Mouse (Mus musculus): ENCODE measurements around the gene Fam196a. TPM values are rescaled to one million over a fixed set of nuclear protein-coding genes. Genes with fewer than 3 reads are reported as not detected.

Gene Fam196a
- polyA plus RNA-seq, 1 experiment from 2014 or later, result 2.5 TPM

- Histone ChIP-seq H3K4me1 (ENCODE audit: control insufficient read depth, insufficient read depth, low read length) (peaks cover 7% of the 10 kb centered on the region; the same call in 1 of the 2 replicates), H3K27me3 (ENCODE audit: control insufficient read depth, insufficient read depth, low read length) (peaks cover 6% of the 10 kb centered on the region; the same call in 1 of the 2 replicates), H3K27ac (ENCODE audit: low read length) (no peak overlapping the region), H3K36me3 (ENCODE audit: control insufficient read depth, insufficient read depth, low read length) (no peaks in the 10 kb centered on the region), H3K4me2 (ENCODE audit: low read depth, low read length) (no peak overlapping the region), H3K9ac (ENCODE audit: low read length) (no peak overlapping the region), H3K9me3 (replicated peaks; ENCODE audit: control insufficient read depth, low read length) (no peaks in the 10 kb centered on the region), H3K4me3 (replicated peaks; ENCODE audit: low read length) (no peak overlapping the region)
- ATAC-seq (ENCODE audit: insufficient read depth, low FRiP score), result no peak
- WGBS, result 81% methylated on average over 2 of the region's 2 CpGs
These were observed 6.3 kb downstream of the Fam196a start for GRCm38 (mm10) chr7:134931886-134932285.

- no peaks in the 10 kb centered on the region for H3K27me3 ChIP-seq (ENCODE audit: control insufficient read depth, insufficient read depth, low read length)
- H3K36me3 ChIP-seq (ENCODE audit: control insufficient read depth, insufficient read depth, low read length), result no peaks in the 10 kb centered on the region
- no peak overlapping the region for H3K4me3 ChIP-seq (replicated peaks; ENCODE audit: low read length)
- H3K9me3 ChIP-seq (replicated peaks; ENCODE audit: control insufficient read depth, low read length), result no peaks in the 10 kb centered on the region
- WGBS, result 94% methylated on average over 2 of the region's 2 CpGs
- no peak for ATAC-seq (ENCODE audit: insufficient read depth, low FRiP score)
- H3K4me1 ChIP-seq (ENCODE audit: control insufficient read depth, insufficient read depth, low read length), result no peaks in the 10 kb centered on the region
- no peak overlapping the region for H3K9ac ChIP-seq (ENCODE audit: low read length)
- H3K27ac ChIP-seq (ENCODE audit: low read length), result no peak overlapping the region
- no peak overlapping the region for H3K4me2 ChIP-seq (ENCODE audit: low read depth, low read length)
These were observed 36.2 kb downstream of the Fam196a start for GRCm38 (mm10) chr7:134901992-134902391.

DNA sequence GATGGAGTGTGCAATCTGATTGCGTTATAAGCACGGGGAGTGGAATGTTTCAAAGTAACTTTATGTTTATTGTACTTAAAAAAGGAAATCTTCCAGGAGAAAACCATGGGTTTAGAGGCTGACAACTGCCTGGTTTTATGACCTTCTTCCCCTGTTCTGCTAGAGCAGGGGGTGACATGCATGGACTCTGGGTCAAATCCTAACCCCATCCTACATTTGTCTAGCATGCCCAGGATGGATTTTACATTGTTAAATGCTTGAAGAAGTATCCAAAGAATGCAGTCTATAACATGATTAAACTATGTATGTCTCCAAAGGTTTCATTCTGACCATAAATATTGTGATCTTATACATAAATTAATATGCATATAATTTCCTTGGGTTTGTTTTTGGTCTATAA, 38.8 kb downstream of the Fam196a start:
- 60% methylated on average over 2 of the region's 2 CpGs for WGBS

DNA sequence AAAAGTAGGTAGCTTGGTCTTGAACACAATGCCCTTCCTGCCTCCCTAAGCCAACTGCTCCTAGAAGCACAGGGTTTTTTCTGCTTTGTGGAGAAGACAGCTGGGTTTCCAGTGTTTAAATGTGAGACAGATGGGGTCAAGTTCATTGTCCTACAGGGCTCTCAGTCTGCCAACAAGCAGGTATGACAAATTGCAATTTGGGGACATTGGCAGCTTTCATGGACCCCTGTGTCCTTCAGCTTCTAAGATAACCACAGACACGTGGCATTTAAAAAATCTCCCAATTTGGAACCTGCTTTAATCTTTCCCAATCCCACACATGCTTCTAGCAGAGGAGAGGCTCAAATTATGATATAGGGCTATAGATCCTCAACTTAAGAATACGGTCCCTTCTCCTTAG, 43.6 kb downstream of the Fam196a start:
- H3K9me3 ChIP-seq (replicated peaks; ENCODE audit: control insufficient read depth, low read length), result no peaks in the 10 kb centered on the region
- WGBS, result 73% methylated on average over 2 of the region's 2 CpGs
- no peaks in the 10 kb centered on the region for H3K27me3 ChIP-seq (ENCODE audit: control insufficient read depth, insufficient read depth, low read length)
- H3K9ac ChIP-seq (ENCODE audit: low read length), result no peak overlapping the region
- no peak overlapping the region for H3K4me2 ChIP-seq (ENCODE audit: low read depth, low read length)
- H3K36me3 ChIP-seq (ENCODE audit: control insufficient read depth, insufficient read depth, low read length), result no peaks in the 10 kb centered on the region
- ATAC-seq (ENCODE audit: insufficient read depth, low FRiP score), result no peak
- no peak overlapping the region for H3K27ac ChIP-seq (ENCODE audit: low read length)
- no peak overlapping the region for H3K4me3 ChIP-seq (replicated peaks; ENCODE audit: low read length)
- no peaks in the 10 kb centered on the region for H3K4me1 ChIP-seq (ENCODE audit: control insufficient read depth, insufficient read depth, low read length)

More for the DNA sequence above, 38.8 kb downstream of the Fam196a start:
- H3K4me3 ChIP-seq (replicated peaks; ENCODE audit: low read length), result no peak overlapping the region
- no peaks in the 10 kb centered on the region for H3K27me3 ChIP-seq (ENCODE audit: control insufficient read depth, insufficient read depth, low read length)
- no peak overlapping the region for H3K9ac ChIP-seq (ENCODE audit: low read length)
- H3K4me1 ChIP-seq (ENCODE audit: control insufficient read depth, insufficient read depth, low read length), result no peaks in the 10 kb centered on the region
- no peak for ATAC-seq (ENCODE audit: insufficient read depth, low FRiP score)
- no peaks in the 10 kb centered on the region for H3K9me3 ChIP-seq (replicated peaks; ENCODE audit: control insufficient read depth, low read length)
- H3K36me3 ChIP-seq (ENCODE audit: control insufficient read depth, insufficient read depth, low read length), result no peaks in the 10 kb centered on the region
- no peak overlapping the region for H3K27ac ChIP-seq (ENCODE audit: low read length)
- no peak overlapping the region for H3K4me2 ChIP-seq (ENCODE audit: low read depth, low read length)

- Histone ChIP-seq H3K9me3 (replicated peaks; ENCODE audit: control insufficient read depth, low read length) (no peaks in the 10 kb centered on the region), H3K4me3 (replicated peaks; ENCODE audit: low read length) (no peak overlapping the region), H3K4me2 (ENCODE audit: low read depth, low read length) (no peak overlapping the region), H3K36me3 (ENCODE audit: control insufficient read depth, insufficient read depth, low read length) (no peaks in the 10 kb centered on the region), H3K4me1 (ENCODE audit: control insufficient read depth, insufficient read depth, low read length) (no peaks in the 10 kb centered on the region), H3K27me3 (ENCODE audit: control insufficient read depth, insufficient read depth, low read length) (no peaks in the 10 kb centered on the region), H3K9ac (ENCODE audit: low read length) (no peak overlapping the region), H3K27ac (ENCODE audit: low read length) (no peak overlapping the region)
- ATAC-seq (ENCODE audit: insufficient read depth, low FRiP score), result no peak
- 82% methylated on average over 4 of the region's 4 CpGs for WGBS
These were observed 45.3 kb downstream of the Fam196a start for GRCm38 (mm10) chr7:134892972-134893371.

DNA sequence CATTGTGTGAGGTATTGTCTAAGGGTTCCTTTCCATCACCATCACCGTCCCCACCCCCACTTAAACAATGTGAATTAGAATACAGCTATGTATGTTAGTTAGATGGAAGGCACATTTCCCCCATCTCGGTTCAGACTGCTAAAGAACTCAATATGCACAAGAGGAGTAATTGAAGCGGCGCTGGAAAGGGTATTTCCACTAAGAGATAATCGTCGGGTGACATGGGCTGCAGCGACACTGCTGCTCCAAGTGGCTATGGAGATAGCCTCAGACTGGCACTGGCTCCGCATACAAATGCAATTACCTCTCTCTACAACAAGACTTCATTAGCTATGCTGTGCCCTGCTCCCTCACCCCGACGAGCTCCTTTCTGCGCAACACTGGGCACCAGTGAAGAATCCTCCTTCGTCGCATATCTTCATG, 45.8 kb downstream of the Fam196a start:
- no peaks in the 10 kb centered on the region for H3K36me3 ChIP-seq (ENCODE audit: control insufficient read depth, insufficient read depth, low read length)
- 94% methylated on average over 13 of the region's 13 CpGs for WGBS
- no peak for ATAC-seq (ENCODE audit: insufficient read depth, low FRiP score)

DNA sequence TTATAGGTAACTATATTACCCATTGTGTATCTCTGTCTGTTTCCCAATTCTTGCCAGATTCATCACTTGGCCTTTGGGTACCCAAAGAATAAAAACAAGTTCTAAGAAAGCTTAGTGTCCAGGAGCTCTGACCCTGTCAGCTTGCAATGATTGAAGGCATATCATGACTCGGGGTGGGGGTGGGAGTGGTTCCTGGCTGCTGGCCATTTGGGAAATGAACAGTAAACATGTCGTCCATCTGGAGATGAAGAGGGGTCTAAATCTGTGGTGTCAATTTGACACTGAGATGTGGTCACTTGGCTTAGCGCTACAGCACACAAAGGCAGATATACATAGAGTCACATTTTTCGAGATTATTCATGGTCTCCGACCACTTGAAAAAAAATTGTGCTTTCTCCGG, 54.7 kb downstream of the Fam196a start:
- no peaks in the 10 kb centered on the region for H3K36me3 ChIP-seq (ENCODE audit: control insufficient read depth, insufficient read depth, low read length)
- no peak overlapping the region for H3K9ac ChIP-seq (ENCODE audit: low read length)
- H3K4me3 ChIP-seq (replicated peaks; ENCODE audit: low read length), result no peak overlapping the region
- H3K4me2 ChIP-seq (ENCODE audit: low read depth, low read length), result no peak overlapping the region
- no peak overlapping the region for H3K27ac ChIP-seq (ENCODE audit: low read length)
- no peaks in the 10 kb centered on the region for H3K4me1 ChIP-seq (ENCODE audit: control insufficient read depth, insufficient read depth, low read length)
- no peaks in the 10 kb centered on the region for H3K9me3 ChIP-seq (replicated peaks; ENCODE audit: control insufficient read depth, low read length)
- 58% methylated on average over 6 of the region's 6 CpGs for WGBS
- H3K27me3 ChIP-seq (ENCODE audit: control insufficient read depth, insufficient read depth, low read length), result no peaks in the 10 kb centered on the region
- no peak for ATAC-seq (ENCODE audit: insufficient read depth, low FRiP score)

More for the DNA sequence above, 45.8 kb downstream of the Fam196a start:
- no peak overlapping the region for H3K4me2 ChIP-seq (ENCODE audit: low read depth, low read length)
- no peaks in the 10 kb centered on the region for H3K9me3 ChIP-seq (replicated peaks; ENCODE audit: control insufficient read depth, low read length)
- no peak overlapping the region for H3K9ac ChIP-seq (ENCODE audit: low read length)
- no peaks in the 10 kb centered on the region for H3K4me1 ChIP-seq (ENCODE audit: control insufficient read depth, insufficient read depth, low read length)
- H3K27me3 ChIP-seq (ENCODE audit: control insufficient read depth, insufficient read depth, low read length), result no peaks in the 10 kb centered on the region
- H3K4me3 ChIP-seq (replicated peaks; ENCODE audit: low read length), result no peak overlapping the region
- no peak overlapping the region for H3K27ac ChIP-seq (ENCODE audit: low read length)

GRCm38 (mm10) chr7:134880431-134880830, 57.8 kb downstream of the Fam196a start:
- WGBS, result 72% methylated on average over 6 of the region's 6 CpGs
- H3K4me3 ChIP-seq (replicated peaks; ENCODE audit: low read length), result no peak overlapping the region
- ATAC-seq (ENCODE audit: insufficient read depth, low FRiP score), result no peak
- peaks cover 4% of the 10 kb centered on the region; the same call in 1 of the 2 replicates for H3K36me3 ChIP-seq (ENCODE audit: control insufficient read depth, insufficient read depth, low read length)
- H3K9ac ChIP-seq (ENCODE audit: low read length), result no peak overlapping the region
- no peaks in the 10 kb centered on the region for H3K4me1 ChIP-seq (ENCODE audit: control insufficient read depth, insufficient read depth, low read length)
- no peaks in the 10 kb centered on the region for H3K9me3 ChIP-seq (replicated peaks; ENCODE audit: control insufficient read depth, low read length)
- no peaks in the 10 kb centered on the region for H3K27me3 ChIP-seq (ENCODE audit: control insufficient read depth, insufficient read depth, low read length)
- H3K27ac ChIP-seq (ENCODE audit: low read length), result no peak overlapping the region
- H3K4me2 ChIP-seq (ENCODE audit: low read depth, low read length), result no peak overlapping the region

DNA sequence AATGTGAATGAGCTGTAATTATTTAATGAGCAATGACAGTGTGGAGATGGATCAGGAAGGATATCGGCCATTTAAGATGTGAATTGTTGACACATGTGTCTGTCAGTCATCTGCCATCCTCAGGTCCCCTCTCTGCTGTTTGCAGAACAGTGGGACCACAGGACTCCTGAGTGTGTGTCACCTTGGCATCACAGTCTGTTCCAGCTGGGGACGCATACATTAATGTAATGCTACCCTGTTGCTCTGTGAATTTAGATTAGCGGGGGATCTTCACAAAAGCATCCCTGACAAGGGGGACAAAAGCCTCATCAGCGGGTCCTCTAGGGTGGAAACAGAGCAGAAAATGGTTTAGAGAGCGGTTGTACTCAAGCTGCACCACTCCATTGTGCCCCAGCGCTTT, 59.2 kb downstream of the Fam196a start:
- Histone ChIP-seq H3K27me3 (ENCODE audit: control insufficient read depth, insufficient read depth, low read length) (no peaks in the 10 kb centered on the region), H3K4me2 (ENCODE audit: low read depth, low read length) (no peak overlapping the region), H3K27ac (ENCODE audit: low read length) (no peak overlapping the region), H3K9me3 (replicated peaks; ENCODE audit: control insufficient read depth, low read length) (no peaks in the 10 kb centered on the region), H3K9ac (ENCODE audit: low read length) (no peak overlapping the region), H3K36me3 (ENCODE audit: control insufficient read depth, insufficient read depth, low read length) (peaks cover 4% of the 10 kb centered on the region; the same call in 1 of the 2 replicates), H3K4me3 (replicated peaks; ENCODE audit: low read length) (no peak overlapping the region), H3K4me1 (ENCODE audit: control insufficient read depth, insufficient read depth, low read length) (no peaks in the 10 kb centered on the region)
- WGBS, result 79% methylated on average over 6 of the region's 6 CpGs
- no peak for ATAC-seq (ENCODE audit: insufficient read depth, low FRiP score)

- H3K9me3 ChIP-seq (replicated peaks; ENCODE audit: control insufficient read depth, low read length), result no peaks in the 10 kb centered on the region
- H3K27me3 ChIP-seq (ENCODE audit: control insufficient read depth, insufficient read depth, low read length), result no peaks in the 10 kb centered on the region
- H3K36me3 ChIP-seq (ENCODE audit: control insufficient read depth, insufficient read depth, low read length), result peaks cover 4% of the 10 kb centered on the region; the same call in 1 of the 2 replicates
- H3K9ac ChIP-seq (ENCODE audit: low read length), result no peak overlapping the region
- no peak overlapping the region for H3K27ac ChIP-seq (ENCODE audit: low read length)
- H3K4me2 ChIP-seq (ENCODE audit: low read depth, low read length), result no peak overlapping the region
- H3K4me1 ChIP-seq (ENCODE audit: control insufficient read depth, insufficient read depth, low read length), result no peaks in the 10 kb centered on the region
- H3K4me3 ChIP-seq (replicated peaks; ENCODE audit: low read length), result no peak overlapping the region
- WGBS, result 91% methylated on average over 7 of the region's 7 CpGs
- ATAC-seq (ENCODE audit: insufficient read depth, low FRiP score), result no peak
These were observed 65.2 kb downstream of the Fam196a start for GRCm38 (mm10) chr7:134872981-134873380.
